Mouse (Mus musculus) kidney, embryonic 15.5 days (tissue): ENCODE data around the gene Ip6k3. TPM values are rescaled to one million over a fixed set of nuclear protein-coding genes. Genes with fewer than 3 reads are reported as not detected.

ENCODE experiments used
- ATAC-seq: fragments of 200-750 bp; cut with Nextera tagmentation; replicated peaks from 2 replicates; pipeline ENCODE4 v1.8.0; 2017; ENCODE audit warnings: moderate TSS enrichment; ENCODE audit not compliant: low FRiP score
- H3K27ac ChIP-seq: fragments of 300-500 bp; sonication (generic); 2 replicates; pipeline ENCODE4 v1.5.1; 2015; ENCODE audit warnings: mild to moderate bottlenecking, inconsistent platforms
- H3K27me3 ChIP-seq: fragments of 300-500 bp; sonication (generic); 2 replicates; pipeline ENCODE4 v1.6.1; 2015; ENCODE audit warnings: inconsistent platforms
- H3K36me3 ChIP-seq: fragments of 300-500 bp; sonication (generic); 2 replicates; pipeline ENCODE4 v1.6.1; 2015; ENCODE audit warnings: inconsistent platforms
- H3K4me1 ChIP-seq: fragments of 300-500 bp; sonication (generic); 2 replicates; pipeline ENCODE4 v1.6.1; 2015; ENCODE audit warnings: inconsistent platforms
- H3K4me2 ChIP-seq: fragments of 300-500 bp; sonication (generic); 2 replicates; pipeline ENCODE4 v1.6.1; 2015; ENCODE audit warnings: moderate library complexity, mild to moderate bottlenecking, inconsistent platforms
- H3K4me3 ChIP-seq: fragments of 300-500 bp; sonication (generic); replicated peaks from 2 replicates; pipeline ENCODE4 v1.5.1; 2015; ENCODE audit warnings: mild to moderate bottlenecking, inconsistent platforms
- H3K9ac ChIP-seq: fragments of 300-500 bp; sonication (generic); 2 replicates; pipeline ENCODE4 v1.6.1; 2015; ENCODE audit warnings: mild to moderate bottlenecking, inconsistent platforms
- H3K9me3 ChIP-seq: fragments of 300-500 bp; sonication (generic); replicated peaks from 2 replicates; pipeline ENCODE4 v1.6.1; 2016; ENCODE audit warnings: inconsistent platforms
- WGBS: fragments of 180-500 bp; shearing (Covaris S2); methylation state at CpG from one replicate; pipeline ENCODE4 v1.1.7; 2015; ENCODE audit warnings: mixed read lengths; 5-methylcytosine and 5-hydroxymethylcytosine counted together
- polyA plus RNA-seq: library from polyadenylated mRNA; unstranded; fragments of >200 nt; fragmentation: Nextera tagmentation; extraction: Ambion mirVana; gene quantifications from 2 replicates; pipeline ENCODE4 v1.2.1, GENCODE M21; 2015

Ip6k3 gene
- polyA plus RNA-seq, 1 experiment from 2014 or later: 0.10 TPM

DNA sequence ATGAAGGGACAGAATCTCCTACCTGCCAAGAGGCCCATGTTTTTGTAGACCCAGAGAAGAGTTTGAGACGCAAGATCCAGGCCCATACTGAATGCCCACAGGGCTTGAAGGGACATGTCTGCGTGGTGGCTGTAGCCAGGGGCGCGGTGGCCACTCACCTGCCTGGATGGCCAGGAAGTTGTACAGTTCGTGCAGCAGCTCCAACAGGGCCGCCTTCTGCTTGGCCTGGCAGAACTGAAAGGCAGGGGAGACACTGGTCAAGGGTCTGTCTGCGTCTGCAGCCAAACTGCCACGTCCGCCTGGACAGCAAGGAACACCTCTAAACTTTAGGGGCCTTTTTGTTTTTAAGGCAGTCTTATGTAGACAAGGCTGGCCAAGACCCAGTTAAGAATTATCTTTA is 31.6 kb upstream of the Ip6k3 start:
- Histone ChIP-seq H3K27ac (no peak overlapping the region), H3K36me3 (peaks cover 83% of the 10 kb centered on the region), H3K4me2 (no peak overlapping the region), H3K27me3 (no peaks in the 10 kb centered on the region), H3K4me3 (no peak overlapping the region), H3K4me1 (peaks cover 41% of the 10 kb centered on the region), H3K9ac (no peak overlapping the region), H3K9me3 (0 out of 2 replicates have a peak, but pooled peaks cover 5% of the 10 kb centered on the region)
- no peak for ATAC-seq
- WGBS: 95% methylated on average over 9 of the region's 9 CpGs

DNA sequence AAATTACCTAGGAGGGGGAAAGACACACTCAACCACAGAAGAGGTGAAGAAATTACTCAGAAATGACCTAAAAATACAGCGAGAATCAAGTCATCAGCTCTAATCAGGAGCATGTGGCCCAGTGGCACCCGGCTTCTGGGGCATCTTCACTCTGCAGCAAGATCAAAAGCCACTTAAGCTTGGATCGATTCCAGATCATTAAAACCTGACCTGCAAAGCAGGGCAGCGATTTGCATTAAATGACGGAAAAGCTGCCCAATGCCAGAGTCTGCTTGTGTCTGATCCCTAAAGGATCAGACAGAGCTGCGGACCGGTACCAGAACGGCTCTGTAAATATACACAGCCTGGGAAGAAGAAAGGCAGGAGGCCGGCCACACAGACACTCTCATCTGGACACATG is 28.6 kb upstream of the Ip6k3 start:
- no peak overlapping the region for H3K9ac ChIP-seq
- peaks cover 21% of the 10 kb centered on the region for H3K4me1 ChIP-seq
- peaks cover 99% of the 10 kb centered on the region for H3K36me3 ChIP-seq
- H3K27me3 ChIP-seq: no peaks in the 10 kb centered on the region
- H3K27ac ChIP-seq: no peak overlapping the region
- H3K4me3 ChIP-seq: no peak overlapping the region
- no peaks in the 10 kb centered on the region for H3K9me3 ChIP-seq
- H3K4me2 ChIP-seq: no peak overlapping the region
- 85% methylated on average over 9 of the region's 9 CpGs for WGBS
- no peak for ATAC-seq

DNA sequence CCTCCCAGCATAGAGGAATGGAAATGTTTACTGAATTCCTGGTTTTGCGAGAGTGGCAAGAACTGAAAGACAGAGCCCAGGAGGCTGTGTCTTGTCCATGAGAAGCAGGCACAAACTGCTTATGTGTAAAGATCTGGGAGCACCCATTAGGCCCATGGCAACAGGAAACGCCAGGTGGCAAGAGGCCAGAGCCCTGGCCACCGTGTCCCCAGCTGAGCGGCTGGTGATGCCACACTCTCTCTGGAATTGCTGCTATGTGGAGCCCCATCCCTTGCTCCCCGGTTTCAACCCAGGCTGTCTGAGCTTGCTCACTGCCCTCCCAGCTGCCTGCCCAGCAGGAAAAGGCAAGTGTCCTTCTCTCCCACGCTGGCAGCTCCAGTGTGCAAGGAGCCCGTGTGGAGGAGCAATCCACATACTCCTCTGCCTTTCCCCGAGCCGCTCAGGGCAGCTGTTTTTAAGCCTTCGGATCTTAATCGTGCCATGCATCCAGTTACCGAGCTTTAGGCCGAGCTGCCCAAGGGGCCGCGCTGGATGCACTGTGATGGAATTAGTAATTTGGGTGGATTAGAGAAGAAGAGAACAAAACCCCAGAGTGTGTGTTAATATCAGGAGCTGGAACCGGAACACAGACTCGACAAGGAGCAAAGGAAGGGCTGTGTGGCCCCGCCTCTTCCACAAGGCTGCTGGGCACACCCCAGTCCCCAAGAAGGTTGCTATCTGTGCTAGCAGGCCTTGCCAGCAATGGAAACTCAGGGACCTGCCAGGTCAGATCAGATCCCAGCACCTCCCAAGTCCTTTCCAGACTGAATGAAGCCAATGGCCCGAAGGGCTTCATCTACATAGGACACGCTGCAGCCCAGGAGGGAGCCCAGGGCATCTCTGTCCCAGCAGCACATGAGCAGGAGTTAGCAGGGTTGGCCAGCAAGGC is 26.9 kb upstream of the Ip6k3 start:
- H3K9ac ChIP-seq: no peak overlapping the region
- ATAC-seq: no peak
- H3K27ac ChIP-seq: no peak overlapping the region
- H3K4me3 ChIP-seq: no peak overlapping the region
- 80% methylated on average over 20 of the region's 20 CpGs for WGBS
- no peaks in the 10 kb centered on the region for H3K27me3 ChIP-seq
- H3K4me2 ChIP-seq: no peak overlapping the region
- H3K9me3 ChIP-seq: no peaks in the 10 kb centered on the region
- H3K4me1 ChIP-seq: peaks cover 10% of the 10 kb centered on the region
- peaks cover 99% of the 10 kb centered on the region for H3K36me3 ChIP-seq

DNA sequence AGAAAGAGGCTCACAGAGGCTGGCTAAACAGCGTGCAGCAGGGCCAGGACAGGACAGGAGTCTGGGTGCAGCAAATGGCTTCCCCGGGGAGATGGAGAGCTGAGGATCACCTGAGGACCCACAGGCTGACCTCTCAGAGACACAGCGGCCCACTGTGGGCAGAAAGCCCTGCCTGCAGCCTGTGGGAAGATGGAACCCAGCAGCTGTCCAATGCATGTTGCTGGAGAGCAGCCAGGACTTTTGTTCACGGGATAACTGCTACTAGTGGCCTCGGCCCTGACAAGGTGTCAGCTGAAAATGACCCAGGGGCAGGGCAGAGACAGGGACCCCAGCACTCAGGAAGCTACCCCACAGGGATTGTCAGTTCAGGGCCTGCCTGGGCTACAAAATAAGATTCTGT is 24.2 kb upstream of the Ip6k3 start:
- Histone ChIP-seq H3K36me3 (peaks cover 77% of the 10 kb centered on the region), H3K27ac (no peak overlapping the region), H3K4me2 (no peak overlapping the region), H3K27me3 (peaks cover 3% of the 10 kb centered on the region; the same call in 1 of the 2 replicates), H3K4me1 (peaks cover 11% of the 10 kb centered on the region; the same call in 1 of the 2 replicates), H3K4me3 (no peak overlapping the region), H3K9ac (no peak overlapping the region), H3K9me3 (no peaks in the 10 kb centered on the region)
- 83% methylated on average over 5 of the region's 5 CpGs for WGBS
- ATAC-seq: no peak

DNA sequence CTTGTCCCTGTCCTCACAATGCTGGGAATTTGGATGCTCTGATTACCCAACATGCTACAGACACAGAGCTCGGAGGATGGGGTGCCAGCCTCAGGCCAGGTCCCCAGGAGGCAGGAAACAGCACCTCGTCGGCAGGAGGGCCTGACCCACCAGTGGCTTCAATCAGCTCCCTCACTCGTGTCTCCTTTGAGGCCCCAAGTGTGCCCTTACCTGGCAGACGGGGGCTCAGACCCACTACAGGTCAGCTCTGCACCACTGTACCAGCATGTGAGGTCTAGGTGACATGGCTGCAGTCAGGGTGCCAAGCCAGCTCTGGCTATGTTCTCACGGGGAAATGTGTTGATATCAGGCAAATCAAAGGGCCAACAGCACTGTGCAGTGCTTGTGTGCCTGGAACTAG is 23.6 kb upstream of the Ip6k3 start:
- no peak for ATAC-seq
- H3K9me3 ChIP-seq: no peaks in the 10 kb centered on the region
- 80% methylated on average over 6 of the region's 6 CpGs for WGBS
- H3K9ac ChIP-seq: no peak overlapping the region
- peaks cover 71% of the 10 kb centered on the region for H3K36me3 ChIP-seq
- H3K27me3 ChIP-seq: peaks cover 8% of the 10 kb centered on the region; the same call in 1 of the 2 replicates
- H3K4me3 ChIP-seq: no peak overlapping the region
- no peak overlapping the region for H3K27ac ChIP-seq
- H3K4me2 ChIP-seq: no peak overlapping the region
- peaks cover 11% of the 10 kb centered on the region; the same call in 1 of the 2 replicates for H3K4me1 ChIP-seq

DNA sequence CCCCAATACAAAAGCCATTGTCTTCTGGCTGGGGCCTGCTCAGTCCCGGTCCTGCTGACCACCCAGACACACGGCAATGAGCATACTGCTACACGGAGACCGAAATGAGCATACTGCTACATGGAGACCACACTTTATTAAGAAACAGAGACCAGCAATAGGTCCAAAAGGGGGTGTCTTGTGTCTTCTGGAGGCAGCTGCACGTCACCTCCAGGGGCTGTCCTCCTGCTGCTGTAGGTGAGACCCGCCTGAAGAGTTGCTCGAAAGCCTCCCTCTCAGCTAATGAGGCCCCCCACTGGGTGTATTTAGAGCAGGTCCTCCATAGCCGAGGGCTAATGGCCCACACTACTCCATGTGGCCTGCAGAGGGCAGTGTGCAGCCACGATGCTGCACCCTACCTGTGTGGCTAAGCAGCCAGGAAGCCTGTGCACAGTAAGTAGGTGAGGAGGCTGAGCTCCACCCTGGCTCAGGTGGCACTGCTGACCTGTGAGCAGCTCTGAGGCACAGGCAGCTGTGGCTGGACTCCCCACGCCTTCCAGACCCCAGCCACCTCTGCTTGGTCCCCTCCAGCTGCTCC is 22.1 kb upstream of the Ip6k3 start:
- H3K4me2 ChIP-seq: no peak overlapping the region
- H3K4me1 ChIP-seq: peaks cover 9% of the 10 kb centered on the region; the same call in 1 of the 2 replicates
- ATAC-seq: peak; percentile 64; the same call in 1 of the 2 replicates
- peaks cover 9% of the 10 kb centered on the region; the same call in 1 of the 2 replicates for H3K27me3 ChIP-seq
- H3K9ac ChIP-seq: no peak overlapping the region
- 42% methylated on average over 10 of the region's 10 CpGs for WGBS
- H3K4me3 ChIP-seq: no peak overlapping the region
- no peak overlapping the region for H3K27ac ChIP-seq
- peaks cover 56% of the 10 kb centered on the region for H3K36me3 ChIP-seq
- no peaks in the 10 kb centered on the region for H3K9me3 ChIP-seq

DNA sequence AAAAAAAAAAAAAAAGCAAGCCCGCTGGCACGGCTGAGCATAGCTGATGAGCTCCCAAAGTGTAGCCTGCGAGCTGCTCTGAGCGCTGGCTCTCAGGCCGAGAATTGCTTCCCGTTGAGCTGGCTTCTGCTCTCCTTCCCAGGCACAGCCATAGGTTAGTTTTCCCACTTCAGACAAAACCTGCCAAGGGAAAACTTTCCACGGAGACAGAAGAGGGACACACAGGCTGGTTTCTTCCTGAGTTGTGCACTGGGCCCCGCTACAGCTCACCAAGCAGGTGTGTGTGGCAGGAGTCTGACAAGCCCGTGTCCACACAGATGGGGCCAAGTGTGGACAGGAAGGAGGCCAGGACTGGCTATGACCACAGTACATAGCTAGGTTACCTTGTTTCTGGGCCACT is 21.3 kb upstream of the Ip6k3 start:
- Histone ChIP-seq H3K36me3 (peaks cover 48% of the 10 kb centered on the region), H3K4me1 (peaks cover 9% of the 10 kb centered on the region; the same call in 1 of the 2 replicates), H3K4me2 (no peak overlapping the region), H3K27me3 (peaks cover 9% of the 10 kb centered on the region; the same call in 1 of the 2 replicates), H3K27ac (no peak overlapping the region), H3K4me3 (no peak overlapping the region), H3K9me3 (no peaks in the 10 kb centered on the region), H3K9ac (no peak overlapping the region)
- WGBS: 79% methylated on average over 9 of the region's 9 CpGs
- no peak for ATAC-seq

DNA sequence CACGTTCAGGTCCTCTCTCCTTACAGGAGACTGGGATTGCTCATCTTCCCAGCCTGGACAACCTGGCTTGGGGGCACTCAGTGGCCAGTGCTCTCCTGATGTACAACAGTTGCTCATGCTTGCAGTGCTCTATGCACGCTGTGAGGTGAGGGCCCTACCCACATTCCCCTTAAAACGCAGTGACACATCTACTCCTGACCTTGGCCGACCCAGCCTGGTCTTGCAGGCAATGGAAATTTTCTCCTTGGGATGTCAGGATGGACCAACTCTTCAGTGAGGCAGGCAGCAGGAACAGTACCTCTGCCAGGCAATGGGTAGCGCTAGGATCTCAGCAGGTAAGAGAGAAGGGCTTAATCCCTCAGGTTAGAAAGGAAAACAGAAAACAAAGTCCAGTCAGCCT is 19.5 kb upstream of the Ip6k3 start:
- no peak overlapping the region for H3K4me2 ChIP-seq
- no peaks in the 10 kb centered on the region for H3K9me3 ChIP-seq
- H3K27me3 ChIP-seq: peaks cover 9% of the 10 kb centered on the region; the same call in 1 of the 2 replicates
- H3K36me3 ChIP-seq: peaks cover 29% of the 10 kb centered on the region
- H3K4me3 ChIP-seq: no peak overlapping the region
- peaks cover 9% of the 10 kb centered on the region; the same call in 1 of the 2 replicates for H3K4me1 ChIP-seq
- no peak overlapping the region for H3K27ac ChIP-seq
- WGBS: 57% methylated on average over 5 of the region's 5 CpGs
- no peak for ATAC-seq
- no peak overlapping the region for H3K9ac ChIP-seq

DNA sequence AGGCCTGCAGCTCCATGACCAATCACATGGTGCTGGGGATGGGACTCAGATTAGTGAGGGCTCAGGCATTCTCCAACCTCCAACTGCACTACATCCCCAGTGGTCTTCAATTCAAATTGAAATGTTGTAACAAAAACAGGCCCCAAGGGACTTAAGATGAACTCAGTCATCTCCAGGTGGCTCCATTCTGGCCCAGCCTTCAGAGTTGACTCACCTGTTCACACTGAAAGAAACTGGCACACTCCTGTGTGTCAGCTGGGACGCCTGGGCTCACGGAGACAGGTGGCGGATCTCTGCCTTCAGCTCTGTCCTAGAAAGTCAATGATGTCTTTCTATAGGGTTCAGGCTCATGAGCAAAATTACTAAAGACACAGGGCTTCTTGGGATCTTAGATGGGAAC is 18.5 kb upstream of the Ip6k3 start:
- ATAC-seq: no peak
- H3K4me2 ChIP-seq: no peak overlapping the region
- H3K9me3 ChIP-seq: no peaks in the 10 kb centered on the region
- WGBS: 87% methylated on average over 3 of the region's 3 CpGs
- peaks cover 9% of the 10 kb centered on the region; the same call in 1 of the 2 replicates for H3K4me1 ChIP-seq
- H3K36me3 ChIP-seq: peaks cover 19% of the 10 kb centered on the region
- H3K27ac ChIP-seq: no peak overlapping the region
- H3K4me3 ChIP-seq: no peak overlapping the region
- H3K27me3 ChIP-seq: peaks cover 9% of the 10 kb centered on the region; the same call in 1 of the 2 replicates
- no peak overlapping the region for H3K9ac ChIP-seq

DNA sequence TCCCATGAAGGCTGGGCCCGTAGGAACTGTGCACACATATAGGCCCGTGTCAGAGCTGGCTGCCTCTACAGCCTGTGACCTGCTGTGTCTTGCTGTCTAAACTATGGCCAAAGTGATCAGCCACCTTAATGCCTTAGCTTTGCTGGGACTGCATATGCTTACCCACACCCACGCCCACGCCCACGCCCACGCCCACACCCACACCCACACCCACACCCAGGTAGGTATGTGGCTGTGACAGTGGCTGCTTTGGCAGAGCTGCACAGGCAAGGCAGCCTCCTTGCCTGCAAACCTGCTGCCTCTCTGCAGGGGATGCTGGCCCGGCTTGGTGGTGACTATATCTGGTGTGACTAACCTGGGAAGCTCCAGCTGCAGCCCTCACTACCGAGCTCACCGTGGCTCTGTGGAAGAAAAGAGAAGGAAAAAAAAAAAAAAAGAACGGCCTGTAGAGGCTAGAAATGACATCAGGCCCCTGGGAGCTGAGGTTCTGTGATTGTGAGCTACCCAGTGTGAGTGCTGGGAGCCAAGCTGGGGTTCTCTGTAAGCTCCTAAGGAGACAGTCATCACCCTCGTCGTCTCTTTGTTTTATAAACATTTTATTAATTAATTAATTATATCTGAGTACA is 16.2 kb upstream of the Ip6k3 start:
- H3K4me1 ChIP-seq: 0 out of 2 replicates have a peak, but pooled peaks cover 2% of the 10 kb centered on the region
- H3K4me3 ChIP-seq: no peak overlapping the region
- WGBS: 87% methylated on average over 12 of the region's 12 CpGs
- H3K27me3 ChIP-seq: peaks cover 9% of the 10 kb centered on the region; the same call in 1 of the 2 replicates
- H3K9ac ChIP-seq: no peak overlapping the region
- no peak for ATAC-seq
- no peaks in the 10 kb centered on the region for H3K9me3 ChIP-seq
- no peak overlapping the region for H3K27ac ChIP-seq
- H3K4me2 ChIP-seq: no peak overlapping the region
- H3K36me3 ChIP-seq: no peaks in the 10 kb centered on the region

DNA sequence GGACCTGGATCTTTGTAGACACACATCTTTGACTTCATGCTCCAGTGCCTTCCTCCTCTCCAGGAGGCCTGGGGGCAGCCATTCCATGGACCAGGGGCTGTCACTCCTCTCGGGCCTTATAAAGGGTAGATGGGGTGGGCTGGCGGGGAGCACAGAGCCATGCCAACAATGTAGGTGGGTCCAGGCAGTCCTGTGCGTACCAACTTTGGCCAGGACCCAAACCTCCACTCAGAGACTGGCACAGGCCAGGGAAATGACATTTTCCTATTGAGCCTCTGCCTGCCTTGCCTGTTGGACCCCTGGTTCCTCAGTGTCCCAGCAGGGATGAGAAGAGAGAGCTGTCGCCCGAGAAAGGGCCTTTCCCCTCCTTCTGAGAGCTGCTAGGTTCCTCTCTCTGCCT is 14.8 kb upstream of the Ip6k3 start:
- Histone ChIP-seq H3K36me3 (no peaks in the 10 kb centered on the region), H3K27me3 (peaks cover 6% of the 10 kb centered on the region; the same call in 1 of the 2 replicates), H3K27ac (no peak overlapping the region), H3K4me3 (no peak overlapping the region), H3K9me3 (no peaks in the 10 kb centered on the region), H3K4me1 (no peaks in the 10 kb centered on the region), H3K4me2 (no peak overlapping the region), H3K9ac (no peak overlapping the region)
- 72% methylated on average over 5 of the region's 5 CpGs for WGBS
- ATAC-seq: no peak

DNA sequence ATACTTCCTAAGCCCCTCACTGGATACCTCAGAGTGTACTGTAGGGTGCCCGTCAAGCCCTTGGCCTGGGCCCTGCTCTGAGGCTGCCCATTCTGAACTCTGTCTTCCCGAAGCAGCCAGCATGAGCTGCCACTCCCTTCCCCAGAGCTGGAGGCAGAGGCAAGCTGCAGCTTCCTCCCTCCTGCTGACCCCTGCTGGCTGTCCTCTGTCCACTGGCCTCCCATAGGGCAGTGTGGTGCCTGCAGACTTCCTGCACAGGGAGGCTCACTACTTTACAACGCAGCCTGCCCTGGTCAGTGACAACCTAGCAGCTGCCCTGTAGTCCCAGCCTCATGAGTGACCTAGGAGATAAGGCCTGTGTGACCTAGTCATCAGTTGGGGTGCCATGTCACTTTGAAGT is 14.1 kb upstream of the Ip6k3 start:
- Histone ChIP-seq H3K4me3 (no peak overlapping the region), H3K27me3 (peaks cover 5% of the 10 kb centered on the region; the same call in 1 of the 2 replicates), H3K9ac (no peak overlapping the region), H3K9me3 (no peaks in the 10 kb centered on the region), H3K4me2 (no peak overlapping the region), H3K4me1 (no peaks in the 10 kb centered on the region), H3K27ac (no peak overlapping the region), H3K36me3 (no peaks in the 10 kb centered on the region)
- 23% methylated on average over 3 of the region's 3 CpGs for WGBS
- ATAC-seq: peak; percentile 49; the same call in 1 of the 2 replicates
